Mouse (Mus musculus) hindbrain, embryonic 15.5 days (tissue): ENCODE data around the gene Myoz2. TPM values are rescaled to one million over a fixed set of nuclear protein-coding genes. Genes with fewer than 3 reads are reported as not detected.

ENCODE experiments used
- ATAC-seq: fragments of 200-750 bp; cut with Nextera tagmentation; 2 replicates; pipeline ENCODE4 v1.8.0; 2017; ENCODE audit warnings: low read depth, moderate number of reproducible peaks, moderate TSS enrichment; ENCODE audit not compliant: low FRiP score
- H3K27ac ChIP-seq: fragments of 300-500 bp; sonication (generic); replicated peaks from 2 replicates; pipeline ENCODE4 v1.5.1; 2015; ENCODE audit warnings: mild to moderate bottlenecking, inconsistent platforms
- H3K27me3 ChIP-seq: fragments of 300-500 bp; sonication (generic); 2 replicates; pipeline ENCODE4 v1.6.1; 2015; ENCODE audit warnings: control low read depth, inconsistent platforms
- H3K36me3 ChIP-seq: fragments of 300-500 bp; sonication (generic); 2 replicates; pipeline ENCODE4 v1.6.1; 2015; ENCODE audit warnings: control low read depth, inconsistent platforms
- H3K4me1 ChIP-seq: fragments of 300-500 bp; sonication (generic); replicated peaks from 2 replicates; pipeline ENCODE4 v1.6.1; 2015; ENCODE audit warnings: control low read depth, inconsistent platforms
- H3K4me2 ChIP-seq: fragments of 300-500 bp; sonication (generic); 2 replicates; pipeline ENCODE4 v1.6.1; 2015; ENCODE audit warnings: moderate library complexity, mild to moderate bottlenecking, inconsistent platforms
- H3K4me3 ChIP-seq: fragments of 300-500 bp; sonication (generic); 2 replicates; pipeline ENCODE4 v1.5.1; 2015; ENCODE audit warnings: mild to moderate bottlenecking, inconsistent platforms
- H3K9ac ChIP-seq: fragments of 300-500 bp; sonication (generic); 2 replicates; pipeline ENCODE4 v1.6.1; 2015; ENCODE audit warnings: inconsistent platforms
- H3K9me3 ChIP-seq: fragments of 300-500 bp; sonication (generic); 2 replicates; pipeline ENCODE4 v1.6.1; 2016; ENCODE audit warnings: control low read depth, inconsistent platforms
- WGBS: fragments of 180-500 bp; shearing (Covaris S2); methylation state at CpG from one replicate; pipeline ENCODE4 v1.1.7; 2015; 5-methylcytosine and 5-hydroxymethylcytosine counted together
- polyA plus RNA-seq: library from polyadenylated mRNA; unstranded; fragments of >200 nt; fragmentation: Nextera tagmentation; extraction: Ambion mirVana; gene quantifications from 2 replicates; pipeline ENCODE4 v1.2.1, GENCODE M21; 2015

Gene Myoz2
- polyA plus RNA-seq, 1 experiment from 2014 or later = 0.13 TPM

- WGBS = 95% methylated on average over 1 of the region's 1 CpGs
- no peak overlapping the region for H3K4me3 ChIP-seq
- no peak overlapping the region for H3K9ac ChIP-seq
- H3K27me3 ChIP-seq = no peaks in the 10 kb centered on the region
- H3K27ac ChIP-seq = no peak overlapping the region
- no peaks in the 10 kb centered on the region for H3K4me1 ChIP-seq
- no peaks in the 10 kb centered on the region for H3K36me3 ChIP-seq
- ATAC-seq = no peak
- H3K4me2 ChIP-seq = no peak overlapping the region
- H3K9me3 ChIP-seq = no peaks in the 10 kb centered on the region
Observed at GRCm38 (mm10) chr3:123058832-123059231, 24.0 kb upstream of the Myoz2 start.

DNA sequence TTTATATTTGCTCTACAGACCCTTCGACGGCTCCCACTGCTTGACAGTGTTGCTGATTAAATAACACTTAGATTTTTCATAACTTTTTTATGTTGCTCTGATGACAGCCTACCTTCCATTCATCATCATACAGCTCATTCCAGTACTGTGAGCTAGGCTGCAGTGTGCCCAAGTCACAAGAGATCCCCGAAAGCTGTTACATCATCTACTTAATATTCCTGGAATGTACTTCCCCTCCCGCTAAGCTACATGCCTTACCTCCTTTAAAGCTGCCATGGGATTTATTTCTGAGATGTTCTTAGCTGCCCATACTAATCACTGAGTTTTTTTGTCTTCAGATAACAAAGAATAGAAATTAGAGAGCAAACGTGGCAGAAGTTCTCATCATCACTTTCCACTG is 19.4 kb upstream of the Myoz2 start:
- Histone ChIP-seq H3K9ac (no peak overlapping the region), H3K4me3 (no peak overlapping the region), H3K36me3 (no peaks in the 10 kb centered on the region), H3K4me2 (no peak overlapping the region), H3K27me3 (no peaks in the 10 kb centered on the region), H3K4me1 (no peaks in the 10 kb centered on the region), H3K27ac (no peak overlapping the region), H3K9me3 (no peaks in the 10 kb centered on the region)
- ATAC-seq = no peak
- 71% methylated on average over 5 of the region's 5 CpGs for WGBS

- no peaks in the 10 kb centered on the region for H3K36me3 ChIP-seq
- H3K4me3 ChIP-seq = no peak overlapping the region
- 68% methylated on average over 8 of the region's 8 CpGs for WGBS
- H3K27me3 ChIP-seq = no peaks in the 10 kb centered on the region
- H3K9me3 ChIP-seq = no peaks in the 10 kb centered on the region
- no peak overlapping the region for H3K9ac ChIP-seq
- no peak overlapping the region for H3K4me2 ChIP-seq
- no peak for ATAC-seq
- H3K4me1 ChIP-seq = no peaks in the 10 kb centered on the region
- no peak overlapping the region for H3K27ac ChIP-seq
Observed at GRCm38 (mm10) chr3:123053192-123053938, 18.6 kb upstream of the Myoz2 start.

DNA sequence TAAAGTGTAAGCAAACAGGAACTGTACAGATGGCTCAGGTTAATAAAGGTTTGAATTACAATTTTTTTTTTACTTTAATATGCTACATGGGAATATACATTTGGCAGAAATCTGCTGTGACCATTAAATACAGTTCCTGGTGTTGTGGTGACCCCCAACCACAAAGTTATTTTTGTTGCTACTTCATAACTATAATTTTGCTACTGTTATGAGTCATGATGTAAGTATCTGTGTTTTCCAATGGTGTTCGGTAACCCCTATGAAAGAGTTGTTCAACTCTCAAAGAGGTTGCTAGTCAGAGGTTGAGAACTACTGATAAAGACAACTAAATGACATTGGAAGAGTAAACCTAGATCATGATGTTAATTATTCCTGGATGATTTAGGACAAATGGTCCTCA is 7.5 kb upstream of the Myoz2 start:
- Histone ChIP-seq H3K36me3 (no peaks in the 10 kb centered on the region), H3K4me3 (no peak overlapping the region), H3K9ac (no peak overlapping the region), H3K4me1 (no peaks in the 10 kb centered on the region), H3K9me3 (no peaks in the 10 kb centered on the region), H3K4me2 (no peak overlapping the region), H3K27ac (no peak overlapping the region), H3K27me3 (no peaks in the 10 kb centered on the region)
- no peak for ATAC-seq
- 100% methylated on average over 1 of the region's 1 CpGs for WGBS

- ATAC-seq = no peak
- WGBS = 61% methylated on average over 8 of the region's 8 CpGs
- H3K4me3 ChIP-seq = no peak overlapping the region
Observed at GRCm38 (mm10) chr3:123033804-123034203, 1.0 kb downstream of the Myoz2 start.

GRCm38 (mm10) chr3:123025634-123026033 is 9.2 kb downstream of the Myoz2 start:
- no peak overlapping the region for H3K27ac ChIP-seq
- no peak for ATAC-seq
- no peaks in the 10 kb centered on the region for H3K9me3 ChIP-seq
- no peak overlapping the region for H3K4me2 ChIP-seq
- no peaks in the 10 kb centered on the region for H3K36me3 ChIP-seq
- no peak overlapping the region for H3K9ac ChIP-seq
- H3K4me1 ChIP-seq = no peaks in the 10 kb centered on the region
- WGBS = 38% methylated on average over 3 of the region's 3 CpGs
- no peaks in the 10 kb centered on the region for H3K27me3 ChIP-seq
- H3K4me3 ChIP-seq = no peak overlapping the region

More at GRCm38 (mm10) chr3:123033804-123034203, 1.0 kb downstream of the Myoz2 start:
- Histone ChIP-seq H3K27ac (no peak overlapping the region), H3K9me3 (no peaks in the 10 kb centered on the region), H3K27me3 (no peaks in the 10 kb centered on the region), H3K4me1 (no peaks in the 10 kb centered on the region), H3K9ac (no peak overlapping the region), H3K4me2 (no peak overlapping the region), H3K36me3 (no peaks in the 10 kb centered on the region)

GRCm38 (mm10) chr3:123024496-123025234 is 10.2 kb downstream of the Myoz2 start:
- Histone ChIP-seq H3K4me1 (no peaks in the 10 kb centered on the region), H3K4me2 (no peak overlapping the region), H3K9me3 (no peaks in the 10 kb centered on the region), H3K27ac (no peak overlapping the region), H3K27me3 (no peaks in the 10 kb centered on the region), H3K36me3 (no peaks in the 10 kb centered on the region), H3K4me3 (no peak overlapping the region), H3K9ac (no peak overlapping the region)
- 88% methylated on average over 9 of the region's 9 CpGs for WGBS
- no peak for ATAC-seq

GRCm38 (mm10) chr3:123018792-123019191 is 16.0 kb downstream of the Myoz2 start:
- 82% methylated on average over 2 of the region's 2 CpGs for WGBS
- no peak overlapping the region for H3K4me3 ChIP-seq

DNA sequence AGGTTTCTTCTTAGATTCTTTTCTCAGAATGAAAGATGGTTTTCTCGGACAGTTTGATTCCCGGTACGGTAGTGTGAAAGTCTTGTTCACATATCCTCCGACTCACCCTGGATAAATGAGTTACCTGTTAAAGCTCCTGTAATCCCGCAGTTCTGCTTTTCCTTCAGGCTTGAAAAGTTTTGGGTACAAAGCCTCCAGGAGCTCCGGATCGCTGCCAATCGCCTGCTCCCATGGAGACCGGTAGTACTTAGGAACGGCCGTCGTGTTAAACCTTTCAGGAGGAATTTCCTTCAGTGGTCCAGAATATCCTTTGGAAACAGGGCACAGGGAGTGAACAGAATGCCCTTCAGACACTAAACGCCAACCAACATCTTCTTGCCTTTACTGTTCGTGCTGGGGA is 21.3 kb downstream of the Myoz2 start:
- Histone ChIP-seq H3K9me3 (no peaks in the 10 kb centered on the region), H3K4me2 (no peak overlapping the region), H3K27me3 (no peaks in the 10 kb centered on the region), H3K4me1 (no peaks in the 10 kb centered on the region), H3K36me3 (no peaks in the 10 kb centered on the region), H3K4me3 (no peak overlapping the region), H3K9ac (no peak overlapping the region), H3K27ac (no peak overlapping the region)
- WGBS = 89% methylated on average over 14 of the region's 14 CpGs
- no peak for ATAC-seq

More at GRCm38 (mm10) chr3:123018792-123019191, 16.0 kb downstream of the Myoz2 start:
- Histone ChIP-seq H3K4me2 (no peak overlapping the region), H3K9ac (no peak overlapping the region), H3K4me1 (no peaks in the 10 kb centered on the region), H3K27me3 (no peaks in the 10 kb centered on the region), H3K9me3 (no peaks in the 10 kb centered on the region), H3K27ac (no peak overlapping the region), H3K36me3 (no peaks in the 10 kb centered on the region)
- no peak for ATAC-seq

GRCm38 (mm10) chr3:123009417-123009816 is 25.4 kb downstream of the Myoz2 start:
- no peak overlapping the region for H3K27ac ChIP-seq
- H3K4me1 ChIP-seq = no peaks in the 10 kb centered on the region
- no peak overlapping the region for H3K9ac ChIP-seq
- no peaks in the 10 kb centered on the region for H3K27me3 ChIP-seq
- no peak overlapping the region for H3K4me2 ChIP-seq
- H3K9me3 ChIP-seq = no peaks in the 10 kb centered on the region
- H3K4me3 ChIP-seq = no peak overlapping the region
- 51% methylated on average over 6 of the region's 6 CpGs for WGBS
- ATAC-seq = no peak
- H3K36me3 ChIP-seq = no peaks in the 10 kb centered on the region

GRCm38 (mm10) chr3:123007386-123007785 is 27.4 kb downstream of the Myoz2 start:
- no peak overlapping the region for H3K9ac ChIP-seq
- no peak overlapping the region for H3K4me3 ChIP-seq
- no peak overlapping the region for H3K27ac ChIP-seq
- H3K9me3 ChIP-seq = no peaks in the 10 kb centered on the region
- WGBS = 81% methylated on average over 10 of the region's 10 CpGs
- H3K4me2 ChIP-seq = no peak overlapping the region
- ATAC-seq = no peak
- H3K27me3 ChIP-seq = no peaks in the 10 kb centered on the region
- H3K36me3 ChIP-seq = no peaks in the 10 kb centered on the region
- H3K4me1 ChIP-seq = no peaks in the 10 kb centered on the region

DNA sequence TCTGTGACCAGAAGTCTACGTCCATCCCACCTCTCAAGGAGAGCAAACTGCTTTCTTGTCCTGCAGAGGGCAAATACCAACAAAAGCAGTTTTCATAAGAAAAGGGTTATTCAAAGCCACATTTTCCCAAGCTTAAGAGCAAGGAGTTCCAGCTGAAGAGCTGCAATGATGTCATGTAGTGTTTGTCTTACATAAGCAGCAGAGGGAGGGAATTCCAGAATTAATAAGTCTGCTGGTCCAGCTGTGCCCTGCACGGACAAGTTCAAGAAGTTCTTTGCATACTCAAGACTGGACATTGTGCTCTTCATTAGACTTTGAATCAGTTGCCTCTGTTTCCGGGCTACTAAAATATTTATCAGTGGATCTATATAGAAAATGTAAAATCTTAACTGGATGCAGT is 33.8 kb downstream of the Myoz2 start:
- Histone ChIP-seq H3K27ac (no peak overlapping the region), H3K27me3 (no peaks in the 10 kb centered on the region), H3K4me1 (no peaks in the 10 kb centered on the region), H3K4me3 (no peak overlapping the region), H3K4me2 (no peak overlapping the region), H3K36me3 (no peaks in the 10 kb centered on the region), H3K9me3 (no peaks in the 10 kb centered on the region), H3K9ac (no peak overlapping the region)
- no peak for ATAC-seq
- 59% methylated on average over 3 of the region's 3 CpGs for WGBS
